Mouse (Mus musculus) NIH3T3 (cell line): ENCODE results near the gene Spdye4a.

ENCODE experiments used
- DNase-seq: peaks from one replicate; pipeline ENCODE4 v3.0.0-alpha.2; 2012; ENCODE audit warnings: low read depth

Gene Spdye4a

GRCm38 (mm10) chr5:143226790-143227189 is at the start of gene Spdye4a:
Gene Spdye4a (minus strand): TSS chr5:143226890.
- no peak for DNase-seq

DNA sequence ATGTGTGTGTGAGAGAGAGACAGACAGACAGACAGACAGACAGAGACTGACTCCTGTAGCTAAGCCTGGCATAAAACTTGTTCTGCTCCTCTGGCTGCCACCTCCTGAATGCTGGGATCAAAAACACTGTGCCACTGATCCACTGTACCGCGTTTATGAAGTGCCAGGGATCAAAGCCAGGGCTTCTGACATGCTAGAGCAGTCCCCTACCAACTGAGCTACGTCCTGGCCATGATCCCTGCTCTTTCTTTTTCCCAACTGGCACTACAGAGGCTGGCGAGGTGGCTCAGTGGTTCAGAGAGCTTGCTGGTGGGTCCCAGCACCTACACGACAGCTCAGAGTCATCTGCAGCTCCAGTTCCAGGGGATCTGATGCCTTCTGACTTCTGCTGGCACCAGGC is 49.1 kb upstream of the Spdye4a start:
- DNase-seq = no peak

DNA sequence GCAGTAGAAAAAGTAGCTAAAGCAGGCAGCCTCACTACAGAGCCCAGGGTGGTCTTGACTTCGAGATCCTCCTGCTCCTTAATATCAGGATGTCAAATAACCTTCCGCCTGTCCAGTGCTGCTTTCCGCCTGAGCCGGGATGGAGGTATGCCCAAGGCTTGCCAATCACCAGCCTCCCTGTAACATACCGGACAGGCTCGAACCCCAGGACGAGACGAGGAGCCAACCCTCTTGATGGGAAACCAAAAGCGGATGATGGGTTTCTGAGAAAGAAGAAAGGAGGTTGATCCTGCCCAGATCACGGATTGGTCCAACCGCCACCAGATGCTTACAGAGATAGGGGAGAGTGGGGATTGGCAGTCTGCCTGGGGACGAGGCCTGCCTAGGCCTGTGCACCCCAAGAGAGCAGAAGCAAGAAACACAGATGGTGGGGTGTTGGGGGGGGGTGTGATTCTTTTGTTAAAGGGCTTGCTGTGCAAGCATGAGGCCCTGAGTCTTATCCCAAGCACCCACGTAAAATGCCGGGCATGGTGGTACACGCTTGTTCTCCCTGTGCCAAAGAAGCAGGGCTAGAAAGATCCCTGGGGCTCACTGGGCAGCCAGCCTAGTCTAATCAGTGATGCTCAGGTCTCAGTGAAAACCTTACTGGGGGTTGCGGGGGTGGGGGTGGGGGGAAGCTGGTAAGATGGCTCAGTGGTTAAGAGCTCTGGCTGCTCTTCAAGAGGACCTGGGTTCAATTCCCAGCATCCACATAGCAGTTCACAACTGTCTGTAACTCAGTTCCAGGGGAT is 46.0 kb upstream of the Spdye4a start:
- DNase-seq = no peak

GRCm38 (mm10) chr5:143272108-143272507 is 45.4 kb upstream of the Spdye4a start:
- no peak for DNase-seq

GRCm38 (mm10) chr5:143271642-143272041 is 45.0 kb upstream of the Spdye4a start:
- peak; percentile 94 for DNase-seq

DNA sequence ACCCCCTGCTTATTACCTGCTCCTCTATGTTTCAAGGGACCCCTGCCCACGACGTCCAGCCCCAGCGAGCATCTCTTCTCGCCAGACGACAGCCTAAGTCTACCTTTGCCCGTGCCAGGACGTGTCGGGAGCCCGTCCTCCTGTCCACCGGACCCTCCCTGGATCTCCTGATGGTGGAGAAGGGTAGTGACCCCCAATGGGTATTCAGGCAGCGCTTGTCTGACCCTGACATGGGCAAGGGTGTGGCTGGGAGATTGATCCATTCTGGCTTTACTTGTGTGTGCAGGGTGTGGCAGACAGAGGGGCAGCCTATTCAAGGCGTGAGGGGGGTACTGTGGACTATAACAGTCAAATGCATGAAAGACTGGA is 43.4 kb upstream of the Spdye4a start:
- no peak for DNase-seq

- peak; percentile 85 for DNase-seq
Observed at GRCm38 (mm10) chr5:143269363-143270150, 42.9 kb upstream of the Spdye4a start, which contains the start of gene Zfp316. Gene Zfp316 (minus strand): TSS chr5:143270022.

DNA sequence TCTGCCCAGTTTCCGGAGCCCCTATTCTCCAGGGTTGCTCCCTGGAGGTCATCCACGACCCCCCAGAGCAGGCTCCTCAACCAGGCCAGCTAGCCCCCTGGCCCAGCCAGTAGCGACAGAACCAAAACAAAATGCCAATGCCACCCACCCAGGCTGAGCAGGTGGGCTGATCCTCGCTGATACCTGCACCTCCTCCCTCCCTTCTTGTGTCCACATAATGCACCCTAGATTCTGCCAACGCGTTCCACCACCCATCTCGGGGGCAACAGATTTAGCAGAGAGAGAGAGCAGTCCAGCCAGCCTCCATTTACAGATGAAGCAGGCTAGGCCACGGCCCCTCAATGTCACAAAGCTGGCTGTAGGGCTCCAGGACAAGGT is 42.3 kb upstream of the Spdye4a start:
- DNase-seq = no peak

DNA sequence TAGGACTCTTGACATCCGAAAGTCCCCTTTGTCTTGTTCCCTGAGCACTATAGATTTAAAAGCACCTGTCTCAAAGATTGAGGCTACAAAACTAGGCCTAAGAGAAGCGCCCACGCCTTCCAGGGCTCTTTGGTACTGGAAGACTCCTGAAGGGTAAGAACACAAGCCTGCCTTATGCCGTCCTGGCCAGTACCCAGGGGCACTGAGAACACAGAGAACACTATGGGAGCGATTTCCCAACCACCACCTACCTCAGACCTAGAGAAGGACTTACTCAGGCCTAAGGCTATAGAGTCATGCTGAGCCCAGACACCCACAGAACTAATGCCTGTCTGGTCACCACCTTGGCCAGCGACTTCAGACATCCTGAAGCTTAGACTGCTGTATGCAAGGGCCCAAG is 40.1 kb upstream of the Spdye4a start:
- no peak for DNase-seq

GRCm38 (mm10) chr5:143265409-143265808 is 38.7 kb upstream of the Spdye4a start:
- no peak for DNase-seq

DNA sequence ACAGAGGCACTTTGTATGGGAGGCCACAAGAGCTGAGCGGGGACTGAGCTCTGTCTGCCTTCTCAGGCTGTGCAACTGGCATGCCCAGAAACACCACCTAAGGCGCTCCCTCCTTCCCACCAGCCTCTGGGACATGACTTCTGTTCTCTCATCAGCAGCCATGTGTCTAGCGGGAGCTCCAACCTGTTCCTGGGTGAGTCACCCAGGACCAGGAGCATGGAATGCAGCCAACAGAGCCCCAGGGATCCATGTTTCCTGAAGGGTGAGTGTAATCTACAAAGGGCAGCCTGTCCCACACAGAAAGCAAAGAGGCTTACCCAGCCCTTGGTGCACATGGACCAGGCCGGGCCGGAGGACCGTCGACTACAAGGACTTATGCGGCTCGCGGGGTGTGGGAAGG is 38.0 kb upstream of the Spdye4a start:
- DNase-seq = peak; percentile 31

DNA sequence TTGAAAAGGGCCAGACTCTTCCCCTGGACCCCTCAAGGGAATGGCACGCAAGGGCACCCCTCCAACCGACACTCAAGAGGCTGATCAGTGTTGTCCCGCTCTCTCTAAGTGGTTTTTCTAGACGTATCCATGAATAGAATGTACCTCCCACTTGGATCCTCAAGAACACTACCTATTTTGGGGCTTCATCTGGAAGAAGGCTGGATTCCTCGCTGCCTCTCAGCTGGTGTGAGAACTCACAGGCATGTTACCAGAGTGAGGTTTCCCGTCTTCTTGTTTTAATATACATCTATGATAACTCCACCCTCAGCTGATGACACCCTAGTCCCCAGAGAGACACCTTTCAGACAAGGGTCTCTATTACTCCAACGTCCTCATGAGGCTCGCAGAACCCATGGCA is 34.9 kb upstream of the Spdye4a start:
- DNase-seq = no peak

DNA sequence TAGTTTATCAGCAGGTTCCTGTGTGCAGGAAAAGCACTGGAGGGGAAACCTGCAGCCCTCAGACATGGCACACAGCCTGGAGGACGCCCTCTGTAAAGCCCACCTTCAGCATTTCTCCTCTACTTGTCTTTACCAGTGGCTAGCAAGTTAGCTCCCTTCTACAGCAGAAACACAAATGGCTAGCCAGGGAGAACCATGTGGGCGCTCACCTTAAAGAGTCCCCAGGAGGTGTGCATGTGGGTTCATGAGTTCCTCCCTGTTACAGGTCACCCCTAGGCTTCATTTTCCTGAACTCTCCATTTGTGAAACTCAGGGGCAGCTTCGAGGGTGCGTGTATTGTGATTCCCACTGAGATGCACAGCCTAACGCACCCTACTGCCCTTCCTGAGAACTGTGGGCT is 29.1 kb upstream of the Spdye4a start:
- DNase-seq = no peak

DNA sequence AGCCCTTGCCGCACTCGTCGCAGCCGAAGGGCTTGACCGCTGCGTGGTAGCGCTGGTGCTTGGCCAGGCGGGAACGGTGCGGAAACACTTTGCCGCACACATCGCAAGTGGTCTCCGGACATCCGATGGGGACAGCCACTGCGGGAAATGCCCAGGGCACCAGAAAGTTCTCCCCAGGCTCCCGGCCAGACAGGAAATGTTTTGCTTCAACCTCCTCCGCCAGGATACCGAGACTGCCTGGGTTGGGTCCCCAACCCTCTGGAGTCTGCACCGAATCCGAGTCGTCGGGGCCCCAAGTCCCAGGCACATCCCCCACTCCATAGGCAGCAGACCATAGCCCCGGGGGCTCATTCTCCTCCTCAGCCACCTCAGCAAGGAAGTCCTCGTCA is 28.4 kb upstream of the Spdye4a start:
- no peak for DNase-seq

DNA sequence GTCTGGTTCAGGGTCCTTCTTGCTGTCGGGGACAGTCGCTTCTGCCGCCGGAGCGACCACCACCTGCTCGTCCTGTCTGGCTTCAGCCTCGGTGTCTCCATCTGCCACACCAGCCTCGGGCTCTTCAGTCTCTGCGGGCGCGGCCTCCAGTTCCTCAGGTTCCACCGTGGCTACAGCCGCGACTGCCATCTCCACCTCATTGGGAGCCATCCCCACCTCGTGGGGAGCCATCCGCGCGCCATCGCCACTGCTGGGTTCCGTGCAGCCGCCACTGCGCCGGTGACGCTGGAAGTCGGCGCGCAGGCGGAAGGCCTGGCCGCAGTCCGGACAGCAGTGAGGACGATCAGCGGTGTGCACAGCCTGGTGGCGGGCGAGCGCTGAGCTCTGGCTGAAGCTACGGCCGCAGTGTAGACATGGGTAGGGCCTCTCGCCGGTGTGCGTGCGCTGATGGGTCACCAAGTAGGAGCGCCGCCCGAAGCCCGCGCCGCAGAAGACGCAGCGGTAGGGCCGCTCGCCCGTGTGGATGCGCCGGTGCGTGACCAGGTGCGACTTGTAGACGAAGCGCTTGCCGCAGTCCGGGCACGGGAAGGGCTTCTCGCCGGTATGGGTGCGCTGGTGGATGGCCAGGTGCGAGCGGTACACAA is 27.9 kb upstream of the Spdye4a start:
- peak; percentile 40 for DNase-seq

DNA sequence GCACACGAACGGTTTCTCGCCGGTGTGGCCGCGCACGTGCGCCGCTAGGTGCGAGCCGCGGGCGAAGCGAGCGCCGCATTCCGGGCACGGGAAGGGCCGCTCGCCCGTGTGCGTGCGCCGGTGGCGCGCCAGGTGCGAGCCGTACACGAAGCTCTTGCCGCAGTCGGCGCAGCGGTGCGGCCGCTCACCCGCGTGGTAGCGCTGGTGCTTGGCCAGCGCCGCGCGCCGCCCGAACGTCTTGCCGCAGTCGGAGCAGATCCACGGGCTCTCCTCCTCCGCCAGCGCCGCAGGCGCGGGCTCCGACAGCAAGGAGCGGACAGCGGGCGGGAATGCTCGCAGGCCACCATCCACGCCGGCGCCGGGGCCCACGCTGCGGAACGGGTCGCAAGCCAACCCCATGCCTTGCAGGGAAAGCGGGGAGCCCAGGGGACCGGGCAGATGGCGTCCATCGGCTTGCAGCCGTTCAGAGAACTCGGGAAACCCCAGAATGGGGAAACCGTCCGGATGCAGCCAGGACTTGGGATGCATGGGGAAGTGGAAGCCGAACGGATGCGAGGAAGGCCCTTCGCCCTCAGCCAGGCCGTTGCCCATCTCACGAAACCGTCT is 27.3 kb upstream of the Spdye4a start:
- no peak for DNase-seq

DNA sequence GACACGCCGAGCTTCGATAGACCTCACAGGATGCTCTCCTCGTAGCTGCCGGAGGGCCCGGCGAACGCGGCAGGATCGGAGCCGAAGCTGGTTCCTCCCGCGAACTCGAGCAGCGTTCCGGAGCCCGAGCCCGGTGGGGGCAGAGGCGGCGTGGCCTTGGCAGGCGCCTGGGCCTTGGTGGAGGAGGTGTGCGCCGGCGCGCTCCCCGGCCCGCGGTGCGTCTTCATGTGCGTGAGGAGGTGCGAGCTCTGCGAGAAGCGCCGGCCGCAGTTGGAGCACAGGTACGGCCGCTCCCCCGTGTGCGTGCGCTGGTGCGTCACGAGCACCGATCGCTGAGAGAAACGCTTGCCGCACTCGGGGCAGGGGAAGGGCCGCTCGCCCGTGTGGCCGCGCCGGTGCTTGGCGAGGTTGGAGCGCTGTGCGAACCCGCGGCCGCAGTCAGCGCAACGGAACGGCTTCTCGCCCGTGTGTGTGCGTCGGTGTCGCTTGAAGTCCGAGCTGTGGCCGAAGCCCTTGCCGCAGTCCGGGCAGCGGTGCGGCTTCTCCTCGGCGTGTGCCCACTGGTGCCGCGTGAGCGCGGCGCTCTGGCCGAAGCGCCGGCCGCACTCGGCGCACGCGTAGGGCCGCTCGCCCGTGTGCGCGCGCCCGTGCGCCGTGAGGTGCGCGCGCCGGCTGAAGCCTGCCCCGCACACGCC is 26.6 kb upstream of the Spdye4a start:
- peak; percentile 46 for DNase-seq

DNA sequence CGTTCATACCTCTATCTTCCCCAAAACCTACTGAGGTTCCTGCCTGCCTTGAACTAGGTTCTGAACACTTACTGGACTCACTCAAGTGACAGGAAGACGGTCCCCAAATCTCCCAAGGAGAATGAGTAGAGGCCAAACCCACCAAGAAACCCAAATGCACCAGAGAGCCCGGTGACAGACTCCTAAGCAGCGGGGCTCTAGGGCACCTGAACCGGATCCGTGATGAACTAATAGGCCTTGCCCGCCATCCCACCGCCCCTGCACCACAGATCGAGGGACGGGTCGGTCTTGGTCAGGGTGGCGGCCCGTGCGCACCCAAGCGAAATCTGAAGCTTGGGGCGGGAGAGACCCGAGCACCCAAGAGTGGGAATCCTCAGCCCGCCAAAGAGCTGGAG is 26.1 kb upstream of the Spdye4a start:
- no peak for DNase-seq

DNA sequence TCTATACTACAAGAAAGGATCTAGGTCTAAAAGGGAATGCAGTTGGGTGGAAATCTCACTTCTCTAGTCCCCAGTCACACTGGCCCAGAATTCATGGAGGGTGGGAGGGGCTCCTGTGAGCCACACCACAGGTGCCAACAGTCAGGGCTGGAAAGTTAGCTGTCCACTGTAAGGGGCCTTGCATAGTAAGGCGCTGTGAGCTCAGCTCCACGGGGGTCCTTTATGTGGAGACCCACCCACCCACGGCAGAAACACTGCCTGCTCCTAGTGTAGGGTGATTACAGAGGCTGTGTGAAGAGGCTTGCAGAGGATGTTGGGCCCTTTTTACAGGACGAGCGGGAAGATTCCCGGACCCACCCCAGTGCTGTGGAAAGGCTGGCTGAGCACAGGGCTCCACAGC is 25.3 kb upstream of the Spdye4a start:
- DNase-seq = no peak

- DNase-seq = no peak
Observed at GRCm38 (mm10) chr5:143244926-143245325, 18.2 kb upstream of the Spdye4a start.

DNA sequence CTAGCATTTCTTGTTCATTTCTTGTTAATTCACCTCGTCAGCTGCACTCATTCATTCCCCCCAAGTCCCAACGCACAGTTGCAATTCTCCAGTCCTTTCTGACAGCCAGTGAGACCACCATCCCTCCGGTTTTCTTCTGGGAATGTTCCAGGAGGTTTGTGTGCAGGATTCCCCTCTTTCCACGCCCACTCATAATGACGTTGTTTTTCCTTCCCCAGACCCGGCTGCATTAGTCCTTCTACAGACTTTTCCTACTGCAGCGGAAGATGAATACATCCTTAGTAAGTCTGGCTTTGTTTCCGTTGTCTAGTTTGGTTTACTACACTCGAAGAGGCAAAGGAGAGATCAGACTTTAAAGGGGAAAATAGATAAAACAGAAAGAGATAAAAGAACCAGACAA is 9.3 kb upstream of the Spdye4a start:
- DNase-seq = peak; percentile 53
